Mouse (Mus musculus): ENCODE results near the gene Hpgd.

Gene Hpgd

DNA sequence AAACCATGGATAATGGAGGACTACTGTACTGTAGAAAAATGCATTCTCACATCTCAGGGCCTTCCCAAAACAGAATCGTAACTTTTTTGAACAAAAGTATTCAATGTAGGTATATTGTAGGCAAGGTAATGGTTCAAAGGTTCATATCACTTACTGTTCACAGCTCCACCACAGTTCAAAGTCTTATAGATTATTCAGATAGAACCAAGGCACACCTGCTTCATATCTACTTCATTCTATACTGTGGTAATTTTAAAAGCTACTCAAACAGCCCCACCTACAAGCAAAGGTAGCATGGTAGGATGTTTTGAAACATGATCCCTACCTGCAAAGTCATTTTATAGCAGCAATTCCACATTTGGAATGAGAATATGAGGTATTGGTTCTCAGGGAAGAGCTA is 28.9 kb downstream of the Hpgd start:
- DNase-seq (ENCODE audit: low read depth in 2 of 2, low spot score in 2 of 2): no peak

DNA sequence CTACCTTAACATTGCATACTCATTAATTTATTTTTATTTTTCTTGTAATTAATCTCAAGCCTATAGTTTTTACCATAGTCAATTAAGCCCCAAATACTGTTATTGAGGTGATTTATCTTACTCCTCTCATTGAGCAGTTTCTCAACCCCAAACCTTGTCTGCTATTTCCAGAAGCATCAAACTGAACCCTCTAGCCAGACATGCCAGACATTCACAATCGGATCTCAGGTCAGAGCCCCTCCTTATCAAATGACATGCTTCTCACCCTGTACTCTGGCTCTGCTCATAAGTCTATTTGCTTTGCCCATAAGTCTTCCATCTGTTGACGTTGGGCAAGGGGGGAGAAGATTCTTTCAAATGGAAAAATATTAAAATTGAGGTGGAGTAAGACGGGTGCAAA is 33.3 kb downstream of the Hpgd start:
- DNase-seq (ENCODE audit: low read depth in 2 of 2, low spot score in 2 of 2): no peak

DNA sequence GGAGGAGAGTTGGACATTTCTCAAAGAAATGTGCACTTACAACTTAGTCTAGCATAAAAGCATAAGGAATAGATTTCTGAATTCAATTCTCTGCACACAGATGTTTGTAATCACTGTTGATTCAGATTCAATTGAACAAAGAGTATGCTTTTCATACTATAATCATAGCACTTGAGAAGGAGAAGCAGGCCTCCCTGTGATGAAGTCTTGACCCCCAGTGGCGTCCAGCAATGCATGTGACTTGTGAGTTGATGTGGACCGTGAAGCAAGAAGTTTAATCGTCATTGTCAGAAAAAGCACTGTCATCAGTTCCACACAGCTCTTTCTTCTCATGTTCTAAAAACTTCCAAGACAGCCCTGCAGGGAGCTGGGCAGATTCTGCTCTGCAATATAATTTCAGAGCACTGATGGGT is 33.8 kb downstream of the Hpgd start:
- DNase-seq (ENCODE audit: low read depth in 2 of 2, low spot score in 2 of 2): no peak

DNA sequence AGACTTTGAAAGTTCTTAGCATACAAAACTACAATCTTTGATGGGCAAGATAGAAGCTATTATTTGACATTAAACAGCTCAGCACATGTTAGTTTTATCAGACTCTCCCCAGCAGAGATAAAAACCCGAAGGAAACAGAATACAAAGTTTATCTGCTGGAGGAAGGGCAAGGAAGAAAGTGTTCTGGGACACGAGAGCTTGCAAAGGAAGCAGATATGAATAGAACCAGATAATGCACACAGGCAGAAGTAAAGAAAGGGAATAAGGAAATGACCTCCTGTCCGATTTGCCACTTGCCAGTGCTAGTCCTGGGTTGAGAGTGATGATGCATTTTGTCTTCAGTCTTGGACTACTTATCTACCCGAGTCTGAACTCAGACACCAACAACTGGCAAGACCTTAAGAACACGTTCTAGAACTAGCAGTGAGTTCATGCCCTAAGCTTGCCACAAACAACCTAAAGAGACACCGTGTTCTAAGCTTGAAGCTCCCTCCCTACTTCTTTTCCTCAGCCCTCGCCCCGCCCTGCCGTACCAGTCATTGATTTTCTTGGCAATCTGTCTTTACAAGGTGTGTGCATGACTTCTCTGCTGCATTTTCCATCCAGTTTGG is 41.1 kb downstream of the Hpgd start:
- DNase-seq (ENCODE audit: low read depth in 2 of 2, low spot score in 2 of 2): no peak

DNA sequence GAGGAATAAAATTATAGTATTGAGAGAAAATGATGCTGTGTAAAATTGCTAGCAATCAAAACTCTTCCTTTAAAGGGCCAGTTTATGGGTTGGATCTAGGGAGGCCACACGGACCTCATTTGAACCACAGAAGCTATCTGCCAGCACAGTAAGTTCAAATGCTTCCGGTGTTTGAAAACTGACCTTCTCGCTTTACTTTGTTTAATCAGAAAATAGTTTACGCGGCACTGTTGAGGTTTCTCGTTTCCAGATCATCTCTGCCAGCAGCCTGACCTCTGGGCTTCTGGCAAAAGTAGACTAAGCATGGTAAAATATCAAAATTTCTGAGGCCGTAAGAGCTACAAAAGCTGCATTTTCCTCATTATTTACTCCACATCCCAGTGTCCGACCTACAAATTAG is 42.4 kb downstream of the Hpgd start:
- no peak for DNase-seq (ENCODE audit: low read depth in 2 of 2, low spot score in 2 of 2)

DNA sequence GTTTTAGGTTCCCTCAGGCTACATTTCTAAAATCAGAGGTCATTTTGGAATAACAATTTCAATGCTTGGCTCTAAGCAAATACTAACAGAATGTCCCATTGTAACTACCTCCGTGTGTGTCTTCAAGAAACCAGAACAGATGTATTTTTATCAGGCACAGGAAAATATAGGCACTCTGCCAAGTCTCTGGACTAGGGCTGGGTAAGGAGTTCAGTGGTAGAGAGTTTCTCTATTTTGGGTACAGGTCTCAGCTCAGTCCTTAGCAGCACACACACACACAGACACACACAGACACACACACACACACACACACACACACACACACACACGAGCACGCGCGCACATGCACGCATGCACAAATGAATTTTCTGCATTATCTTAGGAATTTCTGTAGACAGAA is 49.1 kb downstream of the Hpgd start:
- DNase-seq (ENCODE audit: low read depth in 2 of 2, low spot score in 2 of 2): no peak

DNA sequence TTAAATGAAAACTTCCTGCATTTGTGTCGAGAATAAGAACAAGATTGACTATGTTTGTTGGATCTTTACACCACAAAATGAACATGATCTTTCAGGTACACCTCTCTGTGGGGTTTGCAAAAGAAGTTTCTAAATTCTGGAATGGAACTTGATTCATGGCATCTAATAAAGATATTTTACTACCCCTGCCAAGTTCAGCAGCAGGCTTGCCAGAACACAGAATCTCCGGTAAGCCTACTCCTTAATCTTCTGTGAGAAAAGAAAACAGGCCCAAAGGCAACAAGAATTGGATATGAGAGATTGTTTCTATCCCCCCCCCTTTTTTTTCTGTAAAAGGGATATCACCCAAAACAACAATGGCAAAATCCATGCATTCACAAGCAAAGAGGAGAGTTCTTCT is 49.6 kb downstream of the Hpgd start:
- no peak for DNase-seq (ENCODE audit: low read depth in 2 of 2, low spot score in 2 of 2)

DNA sequence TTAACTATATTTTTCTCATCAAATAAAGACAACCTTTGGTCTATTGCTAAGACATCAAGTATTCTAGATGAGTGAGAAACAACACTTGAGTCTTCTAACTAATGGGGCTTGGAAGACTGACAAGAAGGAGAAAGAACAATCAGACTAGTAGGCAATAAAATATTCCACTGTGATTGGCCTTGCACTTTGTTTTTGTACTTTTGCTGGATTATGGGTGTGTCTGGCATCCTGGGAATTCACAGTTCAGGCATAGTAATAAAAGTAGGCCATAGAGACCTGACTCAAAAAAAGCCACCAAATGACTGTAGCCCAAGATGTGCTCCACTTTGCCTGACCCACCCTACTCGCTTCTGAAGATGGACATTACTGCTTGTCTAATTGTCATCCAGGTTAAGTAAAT is 50.0 kb downstream of the Hpgd start:
- no peak for DNase-seq (ENCODE audit: low read depth in 2 of 2, low spot score in 2 of 2)

DNA sequence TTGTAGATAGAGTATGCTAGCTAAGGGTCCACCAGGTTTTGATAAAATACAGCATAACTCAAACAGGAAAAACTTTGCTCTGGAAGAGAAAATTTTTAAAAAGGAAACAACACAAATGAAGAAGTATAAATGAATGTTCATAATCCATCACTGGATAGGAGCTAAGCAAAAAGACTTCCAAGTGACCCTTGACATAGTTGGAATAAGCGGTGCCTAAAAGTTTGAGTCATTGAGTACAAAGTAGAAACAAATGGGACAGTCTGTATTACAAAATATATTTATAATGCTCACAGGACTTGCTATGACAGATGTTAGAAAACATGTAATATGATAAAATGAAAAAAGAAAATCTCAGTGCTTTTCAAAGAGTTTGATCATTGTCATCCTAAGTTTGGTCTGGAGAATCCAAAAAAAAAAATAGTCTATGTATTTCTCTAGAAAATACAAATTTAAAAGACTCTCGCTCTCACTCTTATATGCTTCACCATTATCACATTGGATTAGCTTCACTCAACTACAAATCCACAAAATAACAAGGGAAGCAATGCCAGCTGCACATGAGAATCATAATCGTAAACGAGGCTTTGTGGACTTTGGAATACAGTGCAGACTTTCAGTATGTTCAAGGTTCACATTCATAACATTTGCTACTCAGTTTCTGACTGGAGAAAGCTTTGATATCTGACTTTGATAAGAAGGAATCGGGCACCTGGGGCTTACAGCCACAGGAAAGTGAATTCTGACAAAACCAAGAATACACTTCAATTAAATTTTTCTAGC is 51.4 kb downstream of the Hpgd start:
- DNase-seq (ENCODE audit: low read depth in 2 of 2, low spot score in 2 of 2): no peak

DNA sequence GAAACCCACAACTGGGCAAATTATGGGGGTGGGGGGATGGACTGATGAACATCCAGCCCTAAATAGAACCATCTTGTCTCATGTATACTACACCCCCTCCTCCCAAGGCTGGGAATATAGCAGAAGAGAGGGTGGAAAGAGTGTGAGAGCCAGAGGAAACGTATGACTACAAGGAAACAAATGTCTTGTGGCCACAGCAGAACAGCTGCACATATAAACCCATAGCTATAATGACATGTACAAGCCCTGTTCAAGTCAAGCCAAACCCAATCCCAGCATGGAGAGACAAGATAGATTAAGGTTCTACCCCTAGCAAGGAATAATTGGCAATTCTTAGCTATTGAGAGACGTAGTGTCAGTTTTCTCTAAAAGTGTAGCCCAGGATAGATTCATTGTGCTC is 68.8 kb downstream of the Hpgd start:
- no peak for DNase-seq (ENCODE audit: low read depth in 2 of 2, low spot score in 2 of 2)

Data from CD8-positive naive resting alpha-beta T cell, adult 2 months (primary cell).